In genomic region chr4:123046300-123046699, GRCm38 (mm10) we compare ENCODE assay signal across 12 mouse cellular contexts. TPM values are rescaled to one million over a fixed set of nuclear protein-coding genes. Genes with fewer than 3 reads are reported as not detected.
DNase-seq lines count a peak whose midpoint lies in the region; TF ChIP-seq lines count a peak whose summit lies in the region.
"Had no signal": no experiment of that assay in that cellular context is flagged by ENCODE, and none has a peak within 500 bp of the region (broad histone marks: within the 10 kb centered on the region; RNA-seq: fewer than 3 reads in every experiment).

No protein-coding gene starts in this region.

- no peaks in the 10 kb centered on the region for H3K27me3 ChIP-seq in heart, adult 2 months (ENCODE audit: control insufficient read depth, insufficient read depth, low read length)
- H3K27me3 ChIP-seq: hindbrain, embryonic 12.5 days; megakaryocyte, embryonic 14.5 days had no signal

- H3K36me3 ChIP-seq in heart, adult 2 months (ENCODE audit: control insufficient read depth, insufficient read depth, low read length): peaks cover 6% of the 10 kb centered on the region

- no peak overlapping the region for H3K4me3 ChIP-seq in heart, adult 2 months
- H3K4me3 ChIP-seq: heart, embryonic 10.5 days; hindbrain, embryonic 12.5 days; megakaryocyte, embryonic 14.5 days had no signal

- H3K9ac ChIP-seq in heart, adult 2 months (ENCODE audit: low read depth, low read length): no peak overlapping the region
- H3K9ac ChIP-seq: hindbrain, embryonic 12.5 days had no signal

- H3K79me2 ChIP-seq in heart, adult 2 months (replicated peaks; ENCODE audit: control insufficient read depth, insufficient read depth, low read length): no peaks in the 10 kb centered on the region

- no peak for TF ChIP-seq CTCF in heart, adult 2 months (IDR thresholded peaks at IDR 0.05)

- H3K4me1 ChIP-seq in heart, adult 2 months (ENCODE audit: control insufficient read depth, insufficient read depth, low read length): peaks cover 5% of the 10 kb centered on the region

- peak; percentile 69 to 81 for DNase-seq in urinary bladder, adult 18-20 months (ENCODE audit: low spot score in 2 of 2)
- DNase-seq in urinary bladder, adult 2 months (ENCODE audit: low spot score): no peak
- DNase-seq in kidney, adult 8-10 months: peak; percentile 20 to 32
- peak; percentile 84 to 90 for DNase-seq in lung, adult 18-20 months
- peak; percentile 72 to 84 for DNase-seq in urinary bladder, postnatal 36 days (ENCODE audit: low spot score in 2 of 2)
- DNase-seq in heart, adult 2 months: no peak
- no peak for DNase-seq in cerebellum, postnatal 10 days
- DNase-seq in heart, postnatal 10 days: no peak
- DNase-seq: thymus, adult 18-20 months had no signal

- no peak for TF ChIP-seq POLR2A in heart, adult 2 months (IDR thresholded peaks at IDR 0.05; ENCODE audit: insufficient read depth, low read depth, low read length)

- WGBS in heart, adult 2 months: 63% methylated on average over 3 of the region's 3 CpGs

- intact Hi-C loops in heart, adult 2 months (cut with DNase I): no loop called here
- intact Hi-C loops in heart, postnatal 10 days (cut with DNase I): no loop called here

- H3K27ac ChIP-seq in heart, adult 2 months: no peak overlapping the region
- H3K27ac ChIP-seq: heart, embryonic 10.5 days had no signal

- no peak for TF ChIP-seq EP300 in heart, adult 2 months (IDR thresholded peaks at IDR 0.05; ENCODE audit: insufficient read depth, low read depth, low read length)

RNA-seq across cellular contexts. Expression of gene Trit1, which starts 29.9 kb away (rescaled TPM):
- 15.9 and 16.2 TPM in 2 replicates for polyA plus RNA-seq in urinary bladder, adult 2 months (2012; rRNA removed)
- total RNA-seq in heart, adult 2 months (2021): 1 to 10 TPM; 5.4 to 5.5 TPM
- 2.4 and 2.8 TPM in 2 replicates for polyA plus RNA-seq in heart, adult 2 months (2012; rRNA removed)
- 1 to 10 TPM; 7.7 to 8.3 TPM for total RNA-seq in heart, postnatal 10 days (2021)

RNA-seq across cellular contexts. Expression of gene Mycl, which starts 50.8 kb away (rescaled TPM):
- polyA plus RNA-seq in urinary bladder, adult 2 months (2012; rRNA removed): 50.5 and 53.6 TPM in 2 replicates
- under 1 TPM; 0.10 to 0.18 TPM for total RNA-seq in heart, adult 2 months (2021)
- 0.20 and 0.64 TPM in 2 replicates for polyA plus RNA-seq in heart, adult 2 months (2012; rRNA removed)
- under 1 TPM; 0.22 to 0.84 TPM for total RNA-seq in heart, postnatal 10 days (2021)

RNA-seq across cellular contexts. Expression of gene Bmp8b, which starts 58.7 kb away (rescaled TPM):
- polyA plus RNA-seq in urinary bladder, adult 2 months (2012; rRNA removed): 0.74 and 1.3 TPM in 2 replicates
- not detected for total RNA-seq in heart, adult 2 months (2021)
- not detected in 2 replicates for polyA plus RNA-seq in heart, adult 2 months (2012; rRNA removed)
- total RNA-seq in heart, postnatal 10 days (2021): not detected

Comparison
In these comparisons a context has a peak if more than half of its experiments do, and no peak if none do; other contexts are left out.
1. DNase-seq: peak in urinary bladder, adult 18-20 months (2 of 2), kidney, adult 8-10 months (2 of 2), lung, adult 18-20 months (2 of 2) and urinary bladder, postnatal 36 days (2 of 2); none in urinary bladder, adult 2 months (single experiment), heart, adult 2 months (0 of 2), cerebellum, postnatal 10 days (0 of 2) and heart, postnatal 10 days (0 of 2).